Mouse (Mus musculus) E14TG2a.4 (cell line): ENCODE measurements around the gene Cul1.

Experiments used
- CTCF ChIP-seq: conservative IDR thresholded peaks from 2 replicates; pipeline ENCODE4 v1.5.1; 2014; ENCODE audit warnings: low read length
- POU5F1 ChIP-seq: IDR thresholded peaks from 2 replicates; pipeline ENCODE4 v1.6.1; 2014; ENCODE audit warnings: low read length, borderline replicate concordance

- TF ChIP-seq CTCF, result no peak
- no peak for TF ChIP-seq POU5F1
Observed at GRCm38 (mm10) chr6:47535333-47535732, 82.1 kb downstream of the Cul1 start.
